Mouse (Mus musculus): ENCODE data around the gene Lmod2. TPM values are rescaled to one million over a fixed set of nuclear protein-coding genes. Genes with fewer than 3 reads are reported as not detected.
A peak's percentile ranks its signal among the peaks of the same experiment; 100 is the strongest.

The Lmod2 gene
- polyA plus RNA-seq, 2 experiments, result 0.02 TPM; not detected in 1

DNA sequence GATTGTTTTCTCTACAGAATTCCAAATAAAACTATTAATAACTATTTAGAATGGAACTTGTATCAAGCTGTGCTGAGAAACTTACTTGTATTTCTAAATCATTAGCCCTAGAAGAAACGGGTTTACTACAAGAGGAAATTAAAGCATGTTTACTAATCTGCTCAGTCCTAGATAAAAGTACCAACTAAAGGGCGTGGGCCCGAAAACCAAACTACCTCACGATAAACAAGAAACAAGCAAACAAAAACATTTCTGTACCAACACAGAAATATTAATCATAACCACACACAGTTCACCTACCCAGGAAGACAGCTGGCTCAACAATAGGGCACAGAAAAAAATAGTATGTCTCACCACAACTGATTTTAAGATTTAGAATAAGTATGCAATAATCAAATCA is 50.8 kb downstream of the Lmod2 start:
- Histone ChIP-seq H3K9me3 (ENCODE audit: control insufficient read depth, low read length) (no peaks in the 10 kb centered on the region), H3K36me3 (replicated peaks; ENCODE audit: control insufficient read depth, insufficient read depth, low read depth) (no peaks in the 10 kb centered on the region; the same call in 1 of the 2 replicates), H3K9ac (replicated peaks) (no peak overlapping the region), H3K4me2 (ENCODE audit: low read depth) (no peak overlapping the region), H3K4me3 (ENCODE audit: insufficient read depth in 1 of 2, low read depth in 2 of 2, low read length in 2 of 2) (no peak overlapping the region), H3K27me3 (ENCODE audit: control insufficient read depth, insufficient read depth, low read length) (no peaks in the 10 kb centered on the region), H3K4me1 (replicated peaks; ENCODE audit: control insufficient read depth in 2 of 2, insufficient read depth in 2 of 2, low read length in 1 of 2) (peaks cover 8% of the 10 kb centered on the region in 2 experiments; a peak in 3 of 4 replicates), H3K27ac (no peak overlapping the region)
- no peak for DNase-seq (ENCODE audit: low read depth in 3 of 3, low spot score in 3 of 3)
- peak; percentile 32; the same call in 1 of the 2 replicates for ATAC-seq (ENCODE audit: insufficient read depth)
- 35% methylated on average over 4 of the region's 4 CpGs for WGBS (ENCODE audit: insufficient replicate concordance)
- TF ChIP-seq CTCF (IDR thresholded peaks at IDR 0.05; ENCODE audit: low read depth), result no peak
- no peak for TF ChIP-seq EP300 (IDR thresholded peaks at IDR 0.05; ENCODE audit: low read depth)

DNA sequence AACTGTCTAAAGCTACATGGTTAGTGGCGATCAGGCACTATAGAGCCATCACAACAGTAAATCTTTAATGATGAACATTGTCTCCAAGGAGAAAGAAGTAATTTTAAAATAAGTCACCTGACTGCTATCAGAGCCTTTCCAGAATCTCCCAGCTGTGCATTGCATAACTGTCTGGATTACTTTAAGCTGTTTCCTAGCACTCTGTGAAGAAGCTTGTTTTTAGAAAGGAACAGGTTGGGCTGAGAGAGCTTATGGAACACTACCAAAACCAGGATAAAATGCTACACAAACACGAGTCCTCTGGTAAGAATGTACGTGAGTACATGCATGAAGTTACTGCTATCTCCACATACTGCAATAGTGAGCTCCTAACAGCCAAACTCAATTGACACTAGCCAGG is 53.2 kb downstream of the Lmod2 start:
- no peak for ATAC-seq (ENCODE audit: insufficient read depth)
- 77% methylated on average over 3 of the region's 3 CpGs for whole genome bisulfite sequencing (ENCODE audit: insufficient replicate concordance)

GRCm38 (mm10) chr6:24651538-24651937 is 54.0 kb downstream of the Lmod2 start:
- no peaks in the 10 kb centered on the region for H3K27me3 ChIP-seq (ENCODE audit: control insufficient read depth, insufficient read depth, low read length)
- no peak overlapping the region for H3K4me3 ChIP-seq (ENCODE audit: insufficient read depth in 1 of 2, low read depth in 2 of 2, low read length in 2 of 2)
- no peaks in the 10 kb centered on the region for H3K9me3 ChIP-seq (ENCODE audit: control insufficient read depth, low read length)
- peaks cover 8% of the 10 kb centered on the region in 2 experiments; a peak in 3 of 4 replicates for H3K4me1 ChIP-seq (replicated peaks; ENCODE audit: control insufficient read depth in 2 of 2, insufficient read depth in 2 of 2, low read length in 1 of 2)
- no peak overlapping the region for H3K27ac ChIP-seq
- DNase-seq (ENCODE audit: low read depth in 3 of 3, low spot score in 3 of 3), result no peak
- no peak overlapping the region for H3K9ac ChIP-seq (replicated peaks)
- no peaks in the 10 kb centered on the region; the same call in 1 of the 2 replicates for H3K36me3 ChIP-seq (replicated peaks; ENCODE audit: control insufficient read depth, insufficient read depth, low read depth)
- no peak overlapping the region for H3K4me2 ChIP-seq (ENCODE audit: low read depth)
- TF ChIP-seq EP300 (IDR thresholded peaks at IDR 0.05; ENCODE audit: low read depth) (no peak), CTCF (IDR thresholded peaks at IDR 0.05; ENCODE audit: low read depth) (no peak)
- WGBS (ENCODE audit: insufficient replicate concordance), result 79% methylated on average over 7 of the region's 7 CpGs
- ATAC-seq (ENCODE audit: insufficient read depth), result no peak; the same call in 1 of the 2 replicates

More for the DNA sequence above, 53.2 kb downstream of the Lmod2 start:
- Histone ChIP-seq H3K4me2 (ENCODE audit: low read depth) (no peak overlapping the region), H3K9ac (replicated peaks) (no peak overlapping the region), H3K4me1 (replicated peaks; ENCODE audit: control insufficient read depth in 2 of 2, insufficient read depth in 2 of 2, low read length in 1 of 2) (peaks cover 8% of the 10 kb centered on the region in 2 experiments; a peak in 3 of 4 replicates), H3K27me3 (ENCODE audit: control insufficient read depth, insufficient read depth, low read length) (no peaks in the 10 kb centered on the region), H3K36me3 (replicated peaks; ENCODE audit: control insufficient read depth, insufficient read depth, low read depth) (no peaks in the 10 kb centered on the region; the same call in 1 of the 2 replicates), H3K4me3 (ENCODE audit: insufficient read depth in 1 of 2, low read depth in 2 of 2, low read length in 2 of 2) (no peak overlapping the region), H3K9me3 (ENCODE audit: control insufficient read depth, low read length) (no peaks in the 10 kb centered on the region), H3K27ac (no peak overlapping the region)
- DNase-seq (ENCODE audit: low read depth in 3 of 3, low spot score in 3 of 3), result no peak
- TF ChIP-seq EP300 (IDR thresholded peaks at IDR 0.05; ENCODE audit: low read depth) (no peak), CTCF (IDR thresholded peaks at IDR 0.05; ENCODE audit: low read depth) (no peak)

Other genes with a start within 250 kb of the Lmod2 start
- gene Iqub, start 82.7 kb upstream of the Lmod2 start, polyA plus RNA-seq (2012; rRNA removed), result 0.01 TPM in 1 of 2 replicates, not detected in the other
- gene Iqub, start 82.7 kb upstream of the Lmod2 start, polyA plus RNA-seq (2014; fragmentation: Nextera tagmentation; extraction: Ambion mirVana), result not detected in 2 replicates
- 5.2 and 18.6 TPM in 2 replicates for gene Ndufa5, start 69.7 kb upstream of the Lmod2 start, polyA plus RNA-seq (2012; rRNA removed)
- 232 and 237 TPM in 2 replicates for gene Ndufa5, start 69.7 kb upstream of the Lmod2 start, polyA plus RNA-seq (2014; fragmentation: Nextera tagmentation; extraction: Ambion mirVana)
- gene Asb15, start 69.6 kb upstream of the Lmod2 start, polyA plus RNA-seq (2012; rRNA removed), result 0.01 TPM in 1 of 2 replicates, not detected in the other
- not detected in 2 replicates for gene Asb15, start 69.6 kb upstream of the Lmod2 start, polyA plus RNA-seq (2014; fragmentation: Nextera tagmentation; extraction: Ambion mirVana)
- gene Wasl, start 67.2 kb downstream of the Lmod2 start, polyA plus RNA-seq (2012; rRNA removed), result 5.0 and 6.0 TPM in 2 replicates
- gene Wasl, start 67.2 kb downstream of the Lmod2 start, polyA plus RNA-seq (2014; fragmentation: Nextera tagmentation; extraction: Ambion mirVana), result 11.4 and 12.9 TPM in 2 replicates
- not detected in 2 replicates for gene Hyal6, start 135.5 kb downstream of the Lmod2 start, polyA plus RNA-seq (2012; rRNA removed)
- gene Hyal6, start 135.5 kb downstream of the Lmod2 start, polyA plus RNA-seq (2014; fragmentation: Nextera tagmentation; extraction: Ambion mirVana), result 0.03 TPM in 1 of 2 replicates, not detected in the other
- gene Hyal4, start 150.6 kb downstream of the Lmod2 start, polyA plus RNA-seq (2012; rRNA removed), result not detected in 2 replicates
- gene Hyal4, start 150.6 kb downstream of the Lmod2 start, polyA plus RNA-seq (2014; fragmentation: Nextera tagmentation; extraction: Ambion mirVana), result not detected in 2 replicates
- gene Spam1, start 193.4 kb downstream of the Lmod2 start, polyA plus RNA-seq (2012; rRNA removed), result not detected in 2 replicates
- gene Spam1, start 193.4 kb downstream of the Lmod2 start, polyA plus RNA-seq (2014; fragmentation: Nextera tagmentation; extraction: Ambion mirVana), result not detected in 2 replicates

All from liver, embryonic 14.5 days (tissue).